Mouse (Mus musculus) ES-Bruce4 (cell line): ENCODE measurements around the gene Tgfbr3. TPM values are rescaled to one million over a fixed set of nuclear protein-coding genes. Genes with fewer than 3 reads are reported as not detected.

Experiments
- H3K27ac ChIP-seq: 2 replicates; pipeline ENCODE4 v1.5.1; 2012; ENCODE audit warnings: low read length, inconsistent platforms; ENCODE audit not compliant: insufficient read depth
- H3K27me3 ChIP-seq: 2 replicates; pipeline ENCODE4 v1.6.1; 2012; ENCODE audit warnings: mild to moderate bottlenecking, low read length, inconsistent platforms; ENCODE audit not compliant: control insufficient read depth, poor library complexity, insufficient read depth, severe bottlenecking
- H3K36me3 ChIP-seq: 2 replicates; pipeline ENCODE4 v1.6.1; 2012; ENCODE audit warnings: inconsistent platforms, mild to moderate bottlenecking, low read length, moderate library complexity; ENCODE audit not compliant: control insufficient read depth, poor library complexity, insufficient read depth, severe bottlenecking
- H3K4me1 ChIP-seq: one replicate; pipeline ENCODE4 v1.8.1; 2011; ENCODE audit warnings: low read length; ENCODE audit not compliant: control insufficient read depth, insufficient read depth
- H3K4me3 ChIP-seq: 2 replicates; pipeline ENCODE4 v1.5.1; 2011; ENCODE audit warnings: low read depth, mild to moderate bottlenecking, low read length
- H3K9ac ChIP-seq: 2 replicates; pipeline ENCODE4 v1.6.1; 2012; ENCODE audit warnings: low read depth, mild to moderate bottlenecking, inconsistent platforms; ENCODE audit not compliant: poor library complexity, severe bottlenecking
- H3K9me3 ChIP-seq: replicated peaks from 2 replicates; pipeline ENCODE4 v1.6.1; 2012; ENCODE audit warnings: mild to moderate bottlenecking, low read length, inconsistent platforms; ENCODE audit not compliant: control insufficient read depth, poor library complexity, insufficient read depth, severe bottlenecking
- CTCF ChIP-seq: IDR thresholded peaks from one replicate; pipeline ENCODE4 v1.8.1; 2011; ENCODE audit warnings: low read depth, low read length
- EP300 ChIP-seq: IDR thresholded peaks from 2 replicates; pipeline ENCODE4 v1.6.1; 2011; ENCODE audit warnings: low read depth, low read length; ENCODE audit not compliant: insufficient read depth
- POLR2A ChIP-seq: IDR thresholded peaks from one replicate; pipeline ENCODE4 v1.8.1; 2011; ENCODE audit warnings: low read length; ENCODE audit not compliant: insufficient read depth
- polyA plus RNA-seq: library from polyadenylated mRNA; stranded (reverse); fragments of >200 nt; gene quantifications from 2 replicates; pipeline ENCODE4 v1.2.4, GENCODE M21; 2011; ENCODE audit warnings: low read depth; ENCODE audit not compliant: missing spikeins, insufficient read depth, insufficient read length

Gene Tgfbr3
- polyA plus RNA-seq, 1 experiment = 8.8 TPM

DNA sequence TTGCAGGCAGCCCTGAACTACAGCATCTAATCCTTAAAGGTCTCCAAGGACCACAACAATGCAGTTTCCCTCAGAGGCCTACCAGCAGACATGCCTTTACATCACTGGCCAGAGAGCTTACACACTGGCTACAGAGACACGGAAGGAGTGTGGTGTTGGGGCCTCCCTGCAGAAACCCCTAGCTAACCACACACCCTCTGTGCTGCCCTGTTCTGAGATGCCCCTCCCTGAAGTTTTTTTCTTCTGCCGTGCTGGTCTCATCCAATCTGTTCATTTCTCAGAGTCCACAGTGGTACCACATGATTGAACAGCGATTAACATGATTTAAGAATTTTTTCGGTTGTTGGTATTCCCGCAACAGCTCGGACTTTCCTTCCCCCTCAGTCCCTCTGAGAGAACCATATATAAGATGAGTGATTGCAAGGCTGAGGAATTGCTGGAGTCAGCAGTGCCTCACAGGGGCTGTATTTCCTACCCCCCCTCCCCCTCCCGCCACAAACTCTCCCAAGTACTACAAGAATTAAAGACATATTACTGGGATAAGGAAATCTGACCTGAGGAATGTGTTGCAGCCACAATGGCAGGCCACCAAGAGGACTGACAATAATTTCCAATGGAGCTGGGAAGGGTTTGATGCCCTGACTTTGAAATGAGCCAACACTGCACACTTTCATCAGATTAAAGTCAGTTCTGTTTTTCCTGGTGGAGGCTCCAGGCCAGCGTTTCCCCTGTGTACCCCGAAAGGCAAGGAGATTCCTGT is 75.9 kb downstream of the Tgfbr3 start:
- Histone ChIP-seq H3K9me3 (0 out of 2 replicates have a peak, but pooled peaks cover under 1% of the 10 kb centered on the region), H3K4me3 (no peak overlapping the region), H3K4me1 (peaks cover 10% of the 10 kb centered on the region), H3K36me3 (no peaks in the 10 kb centered on the region), H3K27ac (no peak overlapping the region), H3K27me3 (no peaks in the 10 kb centered on the region), H3K9ac (no peak overlapping the region)
- no peak for TF ChIP-seq EP300
- no peak for TF ChIP-seq POLR2A
- TF ChIP-seq CTCF = no peak

DNA sequence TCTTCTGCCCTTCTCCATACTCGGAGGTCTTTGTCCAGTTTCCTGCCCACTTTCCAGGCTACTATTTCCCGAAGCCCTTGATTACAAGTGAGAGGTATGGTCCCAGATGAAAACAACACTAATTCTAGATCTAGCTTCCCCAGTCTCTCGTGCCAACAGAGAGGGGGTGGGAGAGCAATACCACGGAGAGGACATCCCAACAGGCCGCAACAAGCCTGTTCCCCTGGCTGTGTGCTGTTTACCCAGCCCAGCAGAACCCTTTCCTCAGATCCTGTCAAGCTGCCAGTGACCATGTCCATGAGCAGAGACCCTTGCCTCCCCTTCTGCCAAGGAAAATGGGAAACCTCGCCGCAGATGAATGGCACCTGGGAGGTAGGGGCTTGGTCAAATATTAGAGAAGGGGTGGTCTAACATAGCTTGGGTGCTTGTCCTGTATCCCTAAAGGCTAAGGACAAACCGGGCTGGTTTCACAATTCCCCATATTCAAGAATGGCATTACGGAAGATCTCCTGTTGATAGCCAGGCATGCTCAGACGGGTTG is 77.5 kb downstream of the Tgfbr3 start:
- no peak for TF ChIP-seq POLR2A
- Histone ChIP-seq H3K9me3 (peaks cover 3% of the 10 kb centered on the region; the same call in 1 of the 2 replicates), H3K9ac (no peak overlapping the region), H3K27ac (no peak overlapping the region), H3K4me3 (no peak overlapping the region), H3K36me3 (no peaks in the 10 kb centered on the region), H3K27me3 (no peaks in the 10 kb centered on the region), H3K4me1 (peaks cover 4% of the 10 kb centered on the region)

DNA sequence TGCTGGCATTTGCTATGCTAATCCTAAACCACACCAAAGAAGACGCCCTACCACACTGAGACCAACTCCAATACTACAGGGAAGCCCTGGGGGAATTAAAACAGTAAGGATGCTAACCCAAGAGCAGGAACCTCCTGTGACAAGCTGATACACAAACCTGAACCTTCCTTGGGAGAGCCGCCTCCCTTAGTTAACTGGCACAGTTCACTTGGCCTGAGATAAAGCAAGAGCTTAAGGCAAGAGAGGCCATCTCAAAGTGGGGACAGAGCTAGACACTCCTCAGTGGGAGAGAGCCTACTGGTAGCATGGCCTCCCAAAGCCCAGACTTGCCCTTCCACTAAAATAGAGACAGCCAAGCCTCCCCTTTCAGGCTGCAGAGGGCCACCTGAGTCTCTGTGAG is 79.4 kb downstream of the Tgfbr3 start:
- Histone ChIP-seq H3K9ac (no peak overlapping the region), H3K9me3 (peaks cover 3% of the 10 kb centered on the region; the same call in 1 of the 2 replicates), H3K27me3 (no peaks in the 10 kb centered on the region), H3K27ac (no peak overlapping the region), H3K4me1 (peaks cover 4% of the 10 kb centered on the region), H3K4me3 (no peak overlapping the region), H3K36me3 (no peaks in the 10 kb centered on the region)
- TF ChIP-seq POLR2A = no peak

GRCm38 (mm10) chr5:107207911-107208310 is 81.5 kb downstream of the Tgfbr3 start:
- peaks cover 3% of the 10 kb centered on the region; the same call in 1 of the 2 replicates for H3K9me3 ChIP-seq
- H3K27me3 ChIP-seq = no peaks in the 10 kb centered on the region

GRCm38 (mm10) chr5:107204306-107204705 is 85.1 kb downstream of the Tgfbr3 start:
- Histone ChIP-seq H3K27ac (no peak overlapping the region), H3K4me1 (no peaks in the 10 kb centered on the region), H3K36me3 (no peaks in the 10 kb centered on the region), H3K9me3 (peaks cover 3% of the 10 kb centered on the region; the same call in 1 of the 2 replicates), H3K4me3 (no peak overlapping the region), H3K27me3 (no peaks in the 10 kb centered on the region), H3K9ac (no peak overlapping the region)
- TF ChIP-seq EP300 (no peak), CTCF (no peak), POLR2A (no peak)

More at GRCm38 (mm10) chr5:107207911-107208310, 81.5 kb downstream of the Tgfbr3 start:
- no peak overlapping the region for H3K4me3 ChIP-seq
- no peaks in the 10 kb centered on the region for H3K36me3 ChIP-seq
- no peak overlapping the region for H3K27ac ChIP-seq
- no peak overlapping the region for H3K9ac ChIP-seq
- H3K4me1 ChIP-seq = peaks cover 4% of the 10 kb centered on the region
- TF ChIP-seq POLR2A = no peak
- TF ChIP-seq CTCF = no peak
- no peak for TF ChIP-seq EP300

- Histone ChIP-seq H3K27ac (no peak overlapping the region), H3K4me1 (no peaks in the 10 kb centered on the region), H3K9ac (no peak overlapping the region), H3K27me3 (no peaks in the 10 kb centered on the region), H3K36me3 (no peaks in the 10 kb centered on the region), H3K4me3 (no peak overlapping the region), H3K9me3 (no peaks in the 10 kb centered on the region)
- TF ChIP-seq EP300 (no peak), POLR2A (no peak), CTCF (no peak)
These were observed 86.4 kb downstream of the Tgfbr3 start for GRCm38 (mm10) chr5:107202801-107203559.
